Mouse (Mus musculus): Measurements from ENCODE around the gene Kat14.

GRCm38 (mm10) chr2:144429171-144429570 is 60.4 kb downstream of the Kat14 start:
- TF ChIP-seq POLR2A (IDR thresholded peaks at IDR 0.05; ENCODE audit: insufficient read depth, low read depth, low read length) (no peak), CTCF (IDR thresholded peaks at IDR 0.05; ENCODE audit: insufficient read depth, low read depth, low read length) (no peak)

Data from olfactory bulb, adult 2 months (tissue).